Mouse (Mus musculus): ENCODE measurements at regions not wholly inside any gene's neighbourhood (a gene's known extent, or its start where the extent isn't known, plus 50 kb on each side); places are given as distances from the start of the nearest gene placed in this dataset.

DNA sequence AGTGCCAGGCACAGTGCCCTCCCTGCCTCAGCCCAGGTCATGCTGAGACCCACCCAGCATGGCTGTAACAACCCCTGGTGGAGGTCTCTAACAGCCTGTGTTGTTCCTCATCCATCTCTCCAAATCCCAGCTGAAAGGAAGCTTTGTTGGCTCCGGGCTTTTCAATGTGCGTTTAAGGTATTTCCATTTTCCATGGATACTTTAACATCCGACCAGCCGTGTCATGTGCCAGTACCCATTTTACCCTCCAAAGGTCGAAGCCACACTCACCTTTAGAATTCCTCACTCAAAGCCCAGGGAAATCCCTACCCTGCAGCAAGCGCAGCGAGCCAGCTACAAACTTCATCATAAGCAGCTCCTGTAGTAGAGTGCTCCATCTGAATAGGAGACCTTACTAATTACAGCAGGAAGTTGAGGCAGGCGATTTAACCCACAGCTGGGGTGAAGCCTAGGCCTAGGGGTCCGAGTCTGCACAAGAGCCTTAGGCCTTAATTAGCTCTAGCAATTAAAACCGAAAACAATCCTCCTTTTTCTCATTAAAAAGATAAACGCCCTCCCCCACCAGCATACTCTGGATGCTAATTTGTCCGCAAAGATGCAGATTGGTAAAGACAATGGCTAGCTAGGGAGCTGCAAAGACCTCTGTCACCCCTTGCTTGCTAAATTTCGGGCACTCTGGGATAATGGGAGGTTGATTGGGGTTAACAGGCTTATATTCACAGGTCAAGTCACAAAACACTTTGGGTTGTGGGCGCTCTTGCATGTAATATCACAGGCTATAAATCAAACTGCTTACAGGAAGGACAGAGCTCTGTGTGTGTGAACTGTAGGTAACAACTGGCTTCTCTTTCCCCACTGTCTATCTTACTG, 171.2 kb downstream of the Pmp22 start:
- H3K36me3 ChIP-seq (ENCODE audit: insufficient read depth, low read length): no peaks in the 10 kb centered on the region
- 62% methylated on average over 14 of the region's 14 CpGs for WGBS
- DNase-seq (ENCODE audit: low spot score) (no peak), ATAC-seq (no peak)
- no peaks in the 10 kb centered on the region for H3K4me1 ChIP-seq (ENCODE audit: insufficient read depth, low read depth, low read length)
- H3K27me3 ChIP-seq (replicated peaks; ENCODE audit: insufficient read depth, low read length): no peaks in the 10 kb centered on the region
- no peaks in the 10 kb centered on the region for H3K9me3 ChIP-seq (ENCODE audit: low read length)
- H3K4me2 ChIP-seq (replicated peaks; ENCODE audit: low read depth, low read length): no peak overlapping the region
- TF ChIP-seq EP300 (IDR thresholded peaks at IDR 0.05) (no peak), CTCF (IDR thresholded peaks at IDR 0.05) (no peak)
- no peak overlapping the region for H3K27ac ChIP-seq (ENCODE audit: low read length)
- H3K9ac ChIP-seq (replicated peaks; ENCODE audit: low read depth): no peak overlapping the region
- H3K4me3 ChIP-seq (ENCODE audit: low read depth, low read length): no peak overlapping the region

- TF ChIP-seq CTCF (IDR thresholded peaks at IDR 0.05): no peak
- TF ChIP-seq EP300 (IDR thresholded peaks at IDR 0.05): no peak
- Histone ChIP-seq H3K27me3 (replicated peaks; ENCODE audit: insufficient read depth, low read length) (no peaks in the 10 kb centered on the region), H3K4me2 (replicated peaks; ENCODE audit: low read depth, low read length) (no peak overlapping the region), H3K9me3 (ENCODE audit: low read length) (no peaks in the 10 kb centered on the region; the same call in 1 of the 2 replicates), H3K36me3 (ENCODE audit: insufficient read depth, low read length) (no peaks in the 10 kb centered on the region), H3K9ac (replicated peaks; ENCODE audit: low read depth) (no peak overlapping the region), H3K27ac (ENCODE audit: low read length) (no peak overlapping the region), H3K4me1 (ENCODE audit: insufficient read depth, low read depth, low read length) (no peaks in the 10 kb centered on the region), H3K4me3 (ENCODE audit: low read depth, low read length) (no peak overlapping the region)
- DNase-seq (ENCODE audit: low spot score) (no peak), ATAC-seq (no peak)
- WGBS: 76% methylated on average over 4 of the region's 4 CpGs
Observed at GRCm38 (mm10) chr11:63325166-63325565, 196.4 kb downstream of the Pmp22 start.

DNA sequence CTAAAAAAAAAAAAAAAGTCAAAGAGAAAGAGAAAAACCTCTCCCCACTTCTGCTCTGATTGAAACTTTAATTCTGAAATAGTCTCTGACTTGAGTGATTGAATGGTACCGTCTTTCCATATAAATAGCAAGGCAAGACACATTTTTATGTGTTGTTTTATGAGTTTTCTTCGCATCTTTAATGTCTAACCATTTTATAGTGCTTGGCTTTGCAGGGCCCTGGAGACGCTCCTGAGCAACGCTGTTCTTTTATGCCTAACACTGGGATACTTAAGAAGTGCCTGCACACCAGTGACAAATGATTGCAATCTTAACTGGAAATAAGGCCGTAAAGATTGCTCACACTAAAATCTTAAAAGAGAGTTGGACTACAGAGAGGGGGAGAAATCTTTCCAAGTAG, 198.1 kb downstream of the Pmp22 start:
- H3K4me3 ChIP-seq (ENCODE audit: low read depth, low read length): no peak overlapping the region
- H3K36me3 ChIP-seq (ENCODE audit: insufficient read depth, low read length): no peaks in the 10 kb centered on the region
- WGBS: 66% methylated on average over 5 of the region's 5 CpGs
- DNase-seq (ENCODE audit: low spot score): no peak
- no peak overlapping the region for H3K9ac ChIP-seq (replicated peaks; ENCODE audit: low read depth)
- H3K27ac ChIP-seq (ENCODE audit: low read length): no peak overlapping the region
- H3K4me2 ChIP-seq (replicated peaks; ENCODE audit: low read depth, low read length): no peak overlapping the region
- TF ChIP-seq CTCF (IDR thresholded peaks at IDR 0.05) (no peak), EP300 (IDR thresholded peaks at IDR 0.05) (no peak)
- no peaks in the 10 kb centered on the region for H3K27me3 ChIP-seq (replicated peaks; ENCODE audit: insufficient read depth, low read length)
- ATAC-seq: no peak
- H3K4me1 ChIP-seq (ENCODE audit: insufficient read depth, low read depth, low read length): no peaks in the 10 kb centered on the region
- no peaks in the 10 kb centered on the region; the same call in 1 of the 2 replicates for H3K9me3 ChIP-seq (ENCODE audit: low read length)

DNA sequence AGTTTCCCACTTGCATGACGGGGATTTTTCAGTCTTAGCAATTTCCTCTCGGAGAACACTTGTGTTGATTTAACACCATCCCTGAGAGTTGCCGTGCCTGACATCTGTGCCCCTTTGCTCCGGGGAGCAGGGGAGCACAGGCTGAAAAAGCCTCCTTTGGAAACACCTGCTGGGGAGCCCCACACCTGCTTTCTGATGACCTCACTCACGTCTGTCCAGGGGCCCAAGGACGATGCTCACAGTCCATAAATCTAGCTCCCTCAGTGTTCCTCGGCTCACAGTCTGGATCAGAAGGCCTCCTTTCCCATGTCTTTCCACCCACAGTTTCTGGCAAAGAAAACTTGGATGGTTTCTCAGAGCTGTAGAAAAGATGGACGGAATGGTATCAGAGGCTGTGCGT, 208.7 kb downstream of the Pmp22 start:
- no peak overlapping the region for H3K9ac ChIP-seq (replicated peaks; ENCODE audit: low read depth)
- H3K27me3 ChIP-seq (replicated peaks; ENCODE audit: insufficient read depth, low read length): no peaks in the 10 kb centered on the region
- TF ChIP-seq EP300 (IDR thresholded peaks at IDR 0.05) (no peak), CTCF (IDR thresholded peaks at IDR 0.05) (no peak)
- no peak for ATAC-seq
- no peak overlapping the region for H3K4me3 ChIP-seq (ENCODE audit: low read depth, low read length)
- H3K27ac ChIP-seq (ENCODE audit: low read length): peak overlapping the region; percentile 27; the same call in 1 of the 2 replicates
- 43% methylated on average over 9 of the region's 9 CpGs for WGBS
- H3K9me3 ChIP-seq (ENCODE audit: low read length): no peaks in the 10 kb centered on the region
- H3K4me2 ChIP-seq (replicated peaks; ENCODE audit: low read depth, low read length): no peak overlapping the region
- peak; percentile 13 for DNase-seq (ENCODE audit: low spot score)
- no peaks in the 10 kb centered on the region for H3K36me3 ChIP-seq (ENCODE audit: insufficient read depth, low read length)
- no peaks in the 10 kb centered on the region for H3K4me1 ChIP-seq (ENCODE audit: insufficient read depth, low read depth, low read length)

- DNase-seq (ENCODE audit: low spot score): peak; percentile 53
- peak overlapping the region; percentile 27; the same call in 1 of the 2 replicates for H3K27ac ChIP-seq (ENCODE audit: low read length)
- no peak overlapping the region for H3K4me3 ChIP-seq (ENCODE audit: low read depth, low read length)
- H3K36me3 ChIP-seq (ENCODE audit: insufficient read depth, low read length): no peaks in the 10 kb centered on the region
- H3K4me2 ChIP-seq (replicated peaks; ENCODE audit: low read depth, low read length): no peak overlapping the region
- peak; percentile 72 for ATAC-seq
- WGBS: 71% methylated on average over 1 of the region's 1 CpGs
- H3K9ac ChIP-seq (replicated peaks; ENCODE audit: low read depth): no peak overlapping the region
- no peaks in the 10 kb centered on the region for H3K27me3 ChIP-seq (replicated peaks; ENCODE audit: insufficient read depth, low read length)
- H3K4me1 ChIP-seq (ENCODE audit: insufficient read depth, low read depth, low read length): no peaks in the 10 kb centered on the region
- no peaks in the 10 kb centered on the region for H3K9me3 ChIP-seq (ENCODE audit: low read length)
- TF ChIP-seq CTCF (IDR thresholded peaks at IDR 0.05): no peak
- 0 out of 2 replicates have a peak, but pooled peaks have one; percentile 15 for TF ChIP-seq EP300 (IDR thresholded peaks at IDR 0.05)
Observed at GRCm38 (mm10) chr11:63338277-63338676, 209.5 kb downstream of the Pmp22 start.

DNA sequence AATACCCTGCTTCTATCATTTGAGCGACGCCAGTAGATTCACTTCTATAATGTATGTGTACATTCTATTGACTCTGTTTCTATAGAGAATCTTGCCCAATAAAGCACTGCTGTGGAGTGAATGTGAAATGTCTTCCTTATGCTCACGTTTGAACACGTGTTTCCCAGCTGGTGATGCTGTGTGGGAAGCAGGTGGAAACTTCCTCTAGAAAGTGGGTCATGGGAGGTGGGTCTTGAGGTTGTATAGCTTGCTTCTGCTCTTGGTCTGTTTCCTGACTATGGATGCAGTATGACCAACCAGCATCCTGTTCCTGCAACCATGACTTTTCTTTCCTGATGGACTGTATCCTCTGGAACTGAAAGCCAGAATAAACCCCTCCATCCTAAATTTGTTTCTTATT, 216.9 kb downstream of the Pmp22 start:
- Histone ChIP-seq H3K4me1 (ENCODE audit: insufficient read depth, low read depth, low read length) (no peaks in the 10 kb centered on the region), H3K9me3 (ENCODE audit: low read length) (no peaks in the 10 kb centered on the region), H3K4me2 (replicated peaks; ENCODE audit: low read depth, low read length) (no peak overlapping the region), H3K27me3 (replicated peaks; ENCODE audit: insufficient read depth, low read length) (no peaks in the 10 kb centered on the region), H3K9ac (replicated peaks; ENCODE audit: low read depth) (no peak overlapping the region), H3K27ac (ENCODE audit: low read length) (no peak overlapping the region), H3K4me3 (ENCODE audit: low read depth, low read length) (no peak overlapping the region), H3K36me3 (ENCODE audit: insufficient read depth, low read length) (no peaks in the 10 kb centered on the region)
- no peak for DNase-seq (ENCODE audit: low spot score)
- ATAC-seq: no peak
- TF ChIP-seq EP300 (IDR thresholded peaks at IDR 0.05): no peak
- TF ChIP-seq CTCF (IDR thresholded peaks at IDR 0.05): no peak
- 93% methylated on average over 4 of the region's 4 CpGs for WGBS
